Mouse (Mus musculus) urinary bladder, postnatal 25 days (tissue): ENCODE measurements around the gene Gucd1.
"Not testable (repeated sequence)": the region's sequence is repeated elsewhere in the genome, so short reads cannot be mapped to it uniquely, and the experiment has no call there.

Source experiments
- DNase-seq: peaks from one replicate; pipeline ENCODE4 v3.0.0; 2022; ENCODE audit warnings: low spot score

Gene Gucd1

GRCm38 (mm10) chr10:75365231-75365633 lies 152.5 kb downstream of the Gucd1 start:
- no peak for DNase-seq

DNA sequence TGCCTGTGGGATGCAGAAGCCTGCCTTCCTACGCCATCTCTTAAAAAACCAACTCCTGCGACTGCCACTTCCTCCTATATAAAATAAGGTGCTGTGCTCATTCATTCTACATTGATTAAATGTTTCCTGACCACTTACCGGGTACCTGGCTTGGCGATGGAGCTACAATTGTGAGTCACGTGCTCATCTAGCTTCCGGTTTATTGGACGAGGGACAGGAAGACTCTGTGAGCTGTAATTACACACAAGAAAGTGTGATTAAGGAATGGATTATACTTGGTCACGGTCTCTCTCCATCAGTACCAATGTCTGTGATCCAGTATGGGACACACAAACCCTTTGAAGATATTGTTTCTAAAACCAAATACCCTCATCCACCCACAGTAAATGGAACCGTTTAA lies 153.0 kb downstream of the Gucd1 start:
- no peak for DNase-seq

DNA sequence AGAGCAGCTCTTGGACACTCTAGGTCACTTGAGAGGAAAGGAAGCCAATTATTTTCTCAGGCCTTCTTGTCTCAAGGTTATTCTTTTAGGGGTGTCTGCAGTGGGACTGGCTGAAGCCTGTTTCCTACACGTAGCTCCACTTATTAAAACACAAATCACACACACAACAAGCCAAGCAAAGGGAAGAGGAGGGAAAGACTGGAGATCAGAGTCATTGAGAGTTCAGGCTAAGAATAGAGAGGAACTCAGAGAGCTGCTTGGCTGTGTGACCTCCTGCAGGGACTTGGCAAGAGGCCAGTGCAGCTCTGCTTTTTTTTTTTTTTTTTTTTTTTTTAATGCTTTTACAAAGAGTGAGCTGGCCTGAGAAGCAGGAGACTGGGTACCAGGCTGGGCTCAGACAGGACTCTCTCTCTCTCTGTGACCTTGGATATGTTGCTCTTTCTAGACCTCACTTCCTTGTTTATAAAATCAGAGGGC lies 153.5 kb downstream of the Gucd1 start:
- not testable (repeated sequence) for DNase-seq

- no peak for DNase-seq
Measured at GRCm38 (mm10) chr10:75355341-75355740, 162.4 kb downstream of the Gucd1 start.

- not testable (repeated sequence) for DNase-seq
Measured at GRCm38 (mm10) chr10:75353838-75354241, 163.9 kb downstream of the Gucd1 start.

DNA sequence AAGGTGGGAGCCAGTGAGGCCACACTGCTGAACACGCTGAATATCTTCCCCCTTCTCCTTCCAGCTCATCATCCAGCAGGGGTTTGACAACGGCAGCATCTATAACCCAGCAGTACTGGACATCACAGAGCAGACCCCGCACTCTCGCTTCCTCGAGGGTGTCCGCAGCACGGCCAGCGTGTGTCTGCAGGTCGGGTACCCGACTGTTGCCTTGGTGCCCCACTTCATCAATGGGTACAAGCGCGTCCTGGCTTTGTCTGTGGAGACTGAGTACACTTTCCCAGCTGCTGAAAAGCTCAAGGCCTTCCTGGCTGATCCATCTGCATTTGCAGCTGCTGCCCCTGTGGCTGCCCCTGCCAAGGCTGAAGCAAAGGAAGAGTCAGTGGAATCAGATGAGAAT lies 165.2 kb downstream of the Gucd1 start:
- DNase-seq: no peak

GRCm38 (mm10) chr10:75350564-75350963 lies 167.2 kb downstream of the Gucd1 start:
- DNase-seq: no peak

DNA sequence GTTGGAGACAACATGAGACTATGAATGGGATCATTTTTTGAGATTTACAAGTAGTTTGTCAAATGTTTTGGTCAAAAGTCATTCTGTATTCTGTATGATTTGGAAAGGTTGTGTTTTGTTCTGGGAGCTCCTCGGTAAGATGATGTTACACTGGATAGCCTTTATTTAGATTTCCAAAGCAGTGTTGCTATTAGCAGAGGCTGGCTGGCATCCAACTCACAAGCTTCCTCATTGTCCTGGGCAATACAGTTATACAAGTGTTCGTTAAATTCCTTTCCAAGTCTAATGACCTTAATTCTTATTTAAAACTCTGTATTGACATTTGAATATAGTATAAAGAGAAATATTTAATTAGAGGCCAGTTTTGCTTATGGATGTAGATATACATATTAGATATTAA lies 172.5 kb downstream of the Gucd1 start:
- no peak for DNase-seq

GRCm38 (mm10) chr10:75344563-75344962 lies 173.2 kb downstream of the Gucd1 start:
- not testable (repeated sequence) for DNase-seq

- no peak for DNase-seq
Measured at GRCm38 (mm10) chr10:75341936-75342335, 175.8 kb downstream of the Gucd1 start.

- DNase-seq: no peak
Measured at GRCm38 (mm10) chr10:75339377-75339776, 178.4 kb downstream of the Gucd1 start.

DNA sequence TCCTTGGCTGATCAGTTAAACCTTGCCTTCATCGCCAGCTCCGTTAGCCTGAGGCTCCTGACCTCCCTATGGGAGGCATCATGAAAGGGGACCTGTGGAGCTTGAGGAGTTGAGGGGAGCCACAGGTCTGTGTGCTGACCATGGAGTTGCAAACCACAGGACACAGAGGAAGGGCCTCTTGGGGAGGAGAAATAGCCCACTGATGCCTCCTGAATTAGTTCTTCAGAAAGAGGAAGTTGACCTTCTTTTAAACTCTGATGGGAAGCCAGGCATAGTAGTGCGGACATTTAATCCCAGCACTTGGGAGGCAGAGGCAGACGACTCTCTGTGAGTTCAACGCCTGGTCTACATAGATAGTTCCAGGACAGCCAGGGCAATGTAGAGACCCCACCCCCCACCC lies 178.9 kb downstream of the Gucd1 start:
- no peak for DNase-seq

DNA sequence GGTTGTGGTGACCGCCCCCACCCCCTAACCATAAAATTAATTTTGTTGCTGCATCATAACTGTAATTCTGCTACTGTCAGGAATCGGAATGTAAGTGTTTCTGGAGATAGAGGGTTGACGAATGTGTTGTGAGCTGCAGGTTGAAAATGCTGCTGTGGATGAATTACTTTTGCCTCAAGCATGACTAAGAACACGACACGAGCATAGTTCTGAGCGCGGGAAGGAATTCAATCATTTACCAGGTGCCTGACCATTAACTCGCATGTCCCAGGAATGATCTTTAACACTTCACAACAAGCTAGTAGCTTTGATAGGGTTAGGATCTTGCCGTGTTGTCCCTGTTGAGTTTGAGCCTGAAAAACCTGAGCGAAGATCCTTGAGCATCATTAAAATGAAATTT lies 180.5 kb downstream of the Gucd1 start:
- DNase-seq: no peak

GRCm38 (mm10) chr10:75335075-75335474 lies 182.7 kb downstream of the Gucd1 start:
- DNase-seq: no peak

DNA sequence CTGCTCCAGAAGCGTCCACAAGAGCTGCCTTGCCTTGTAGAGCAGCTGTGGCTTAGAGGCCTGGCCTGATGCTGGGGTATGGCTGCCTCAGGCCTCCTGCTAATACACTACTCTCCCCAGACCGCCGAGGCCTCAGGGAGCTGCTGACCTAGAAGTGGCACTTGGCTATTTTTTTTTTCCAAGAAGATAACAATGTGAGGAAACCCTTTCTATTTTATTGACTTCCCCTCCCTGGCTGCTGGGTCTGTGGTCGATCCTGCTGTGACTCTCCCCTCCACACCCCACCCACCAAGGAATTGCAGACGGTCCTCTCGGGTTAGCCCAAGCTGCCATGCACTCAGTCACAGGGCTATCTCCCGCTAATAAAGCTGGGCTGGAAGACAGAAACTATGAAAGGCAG lies 183.6 kb downstream of the Gucd1 start:
- DNase-seq: no peak

- DNase-seq: no peak
Measured at GRCm38 (mm10) chr10:75333176-75333776, 184.5 kb downstream of the Gucd1 start.

GRCm38 (mm10) chr10:75332268-75332667 lies 185.5 kb downstream of the Gucd1 start:
- DNase-seq: no peak

GRCm38 (mm10) chr10:75328201-75328704 lies 189.5 kb downstream of the Gucd1 start:
- no peak for DNase-seq

DNA sequence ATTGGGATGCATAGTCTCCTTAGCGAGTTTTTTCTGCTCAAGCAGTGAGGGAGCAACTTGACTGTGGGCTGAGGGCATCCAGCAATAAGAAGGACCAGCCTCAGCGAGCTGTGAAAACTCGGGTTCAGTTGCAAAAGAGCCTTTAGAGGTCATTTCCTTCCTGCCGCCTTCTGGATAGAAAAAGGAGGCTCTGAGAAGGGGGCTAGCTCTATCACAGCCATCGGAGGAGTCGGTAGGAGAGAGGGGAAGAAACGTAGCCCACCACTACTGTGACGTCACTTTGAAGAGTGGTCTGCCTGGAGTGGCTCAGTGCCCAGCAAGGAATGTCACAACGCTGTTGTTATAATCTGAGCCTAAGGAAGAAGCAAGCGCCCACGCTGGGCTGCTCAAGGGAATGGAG lies 190.7 kb downstream of the Gucd1 start:
- no peak for DNase-seq

- DNase-seq: peak; percentile 39
Measured at GRCm38 (mm10) chr10:75326553-75326952, 191.2 kb downstream of the Gucd1 start.

DNA sequence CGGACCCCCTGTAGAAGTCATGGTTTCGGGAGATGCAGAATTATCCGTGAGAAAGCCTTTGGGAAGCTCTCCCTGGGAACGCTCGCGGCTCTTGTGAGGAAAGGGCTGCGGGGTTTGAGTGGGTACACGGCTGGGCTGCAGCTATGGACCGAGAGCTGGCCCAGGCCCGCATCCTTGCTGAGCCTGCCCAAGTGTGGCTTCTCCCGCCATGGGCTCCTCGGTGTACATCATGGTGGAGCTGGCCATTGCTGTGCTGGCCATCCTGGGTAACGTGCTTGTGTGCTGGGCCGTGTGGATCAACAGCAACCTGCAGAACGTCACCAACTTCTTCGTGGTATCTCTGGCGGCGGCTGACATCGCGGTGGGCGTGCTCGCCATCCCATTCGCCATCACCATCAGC lies 192.0 kb downstream of the Gucd1 start:
- no peak for DNase-seq

DNA sequence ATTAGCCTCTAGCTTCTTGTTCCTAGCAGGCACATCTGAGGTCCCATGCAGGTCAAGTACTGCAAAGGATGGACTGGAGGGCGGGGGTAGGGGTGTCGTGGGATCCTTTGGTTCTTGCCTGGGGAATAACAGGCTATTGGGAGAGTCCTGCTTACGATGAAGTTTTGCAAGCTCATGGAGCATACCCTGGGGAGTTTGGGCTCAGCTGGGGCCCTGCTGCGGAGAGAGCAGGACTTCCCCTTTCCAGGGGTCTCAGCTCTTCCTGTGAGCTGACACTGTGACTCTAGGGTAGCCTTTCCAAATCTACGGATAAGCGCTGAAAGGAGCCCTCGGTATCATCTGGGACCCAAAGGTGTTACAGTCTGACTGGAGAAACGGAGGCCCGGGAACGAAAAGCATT lies 193.4 kb downstream of the Gucd1 start:
- no peak for DNase-seq

- no peak for DNase-seq
Measured at GRCm38 (mm10) chr10:75323986-75324385, 193.8 kb downstream of the Gucd1 start.

DNA sequence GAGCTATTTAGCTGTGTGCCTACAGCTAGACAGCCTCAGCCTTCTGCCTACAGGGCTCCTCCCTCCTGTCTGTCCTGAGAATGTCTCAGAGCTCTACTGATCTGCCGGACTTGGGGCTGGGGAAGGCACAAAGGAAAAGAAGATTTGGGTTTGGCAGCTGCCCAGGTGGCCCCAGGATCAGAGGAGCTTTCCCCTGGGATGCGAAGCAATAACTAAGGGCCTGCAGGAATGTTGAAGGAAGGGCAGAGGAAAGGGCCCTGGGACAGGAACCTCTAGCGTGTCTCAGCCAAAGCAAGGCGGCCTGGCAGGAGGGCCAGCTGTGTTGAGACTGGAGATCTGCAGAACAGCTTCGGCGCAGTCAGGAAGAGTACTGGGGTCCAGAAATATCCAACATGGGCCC lies 194.8 kb downstream of the Gucd1 start:
- DNase-seq: no peak
